ENCODE assay signal across 8 mouse cellular contexts in genomic region chr15:8108966-8109743, GRCm38 (mm10). TPM values are rescaled to one million over a fixed set of nuclear protein-coding genes. Genes with fewer than 3 reads are reported as not detected.
DNase-seq lines count a peak whose midpoint lies in the region; ATAC-seq lines count a peak whose summit lies in the region.

Nup155 (plus strand) TSS chr15:8109273.

- H3K4me3 ChIP-seq in hindbrain, embryonic 16.5 days (ENCODE audit: low read length) = peak within 1 kb of the TSS; percentile 85
- peak within 1 kb of the TSS; percentile 100 for H3K4me3 ChIP-seq in macrophage (ENCODE audit: inconsistent target)

- ATAC-seq in hindbrain, embryonic 16.5 days = peak; percentile 99

- peak within 1 kb of the TSS; percentile 89 for H3K4me2 ChIP-seq in hindbrain, embryonic 16.5 days (ENCODE audit: low read length)

- H3K4me1 ChIP-seq in hindbrain, embryonic 16.5 days (ENCODE audit: control insufficient read depth, insufficient read depth, low read depth, low read length) = peaks cover 20% of the 10 kb centered on the region

- no peaks in the 10 kb centered on the region for H3K27me3 ChIP-seq in hindbrain, embryonic 16.5 days (replicated peaks; ENCODE audit: control insufficient read depth, insufficient read depth, low read length)

- peaks cover 6% of the 10 kb centered on the region; the same call in 1 of the 2 replicates for H3K36me3 ChIP-seq in hindbrain, embryonic 16.5 days (ENCODE audit: control insufficient read depth, insufficient read depth, low read length)
- H3K36me3 ChIP-seq in macrophage (ENCODE audit: inconsistent target) = peaks cover 10% of the 10 kb centered on the region; the same call in 1 of the 2 replicates

- peaks cover 35% of the 10 kb centered on the region for H3K79me2 ChIP-seq in macrophage (ENCODE audit: inconsistent target)

- peak within 1 kb of the TSS; percentile 76 for H3K27ac ChIP-seq in hindbrain, embryonic 16.5 days (ENCODE audit: low read depth, low read length)
- peak within 1 kb of the TSS; percentile 64 for H3K27ac ChIP-seq in macrophage

- WGBS in hindbrain, embryonic 16.5 days = under 1% methylated on average over 51 of the region's 54 CpGs
- under 1% methylated on average over 50 of the region's 54 CpGs for WGBS in macrophage (ENCODE audit: missing documents)

- H3K9me3 ChIP-seq in hindbrain, embryonic 16.5 days (ENCODE audit: control insufficient read depth, low read length) = no peaks in the 10 kb centered on the region

- peak within 1 kb of the TSS; percentile 77 for H3K9ac ChIP-seq in hindbrain, embryonic 16.5 days (ENCODE audit: low read depth, low read length)

- peak; percentile 84 for DNase-seq in WW6 (ENCODE audit: low read depth, low spot score)
- peak; percentile 78 to 87 for DNase-seq in cerebellum, postnatal 4 days (ENCODE audit: low spot score in 2 of 2)
- DNase-seq in gastrocnemius, adult 18-20 months (ENCODE audit: low spot score) = peak; percentile 94
- DNase-seq in left cerebral cortex, adult 18-20 months (ENCODE audit: low spot score in 2 of 2) = peak; percentile 95
- DNase-seq in right cerebral cortex, adult 18-20 months = peak; percentile 95
- DNase-seq in urinary bladder, postnatal 10 days (ENCODE audit: low spot score) = peak; percentile 80

RNA-seq across cellular contexts. Expression of gene Nup155, which starts in this region (rescaled TPM):
- total RNA-seq in gastrocnemius, adult 18-20 months (2021) = 1 to 10 TPM; 7.0 to 8.7 TPM
- polyA plus RNA-seq in hindbrain, embryonic 16.5 days (2015; fragmentation: Nextera tagmentation; extraction: Ambion mirVana) = 7.4 and 9.7 TPM in 2 replicates
- total RNA-seq in left cerebral cortex, adult 18-20 months (2021) = 10 to 100 TPM; 16.9 to 18.4 TPM
- total RNA-seq in macrophage (2018; cell fraction: chromatin; rRNA removed) = 10 to 100 TPM; 16.4 to 82.0 (median 55.4) TPM
- total RNA-seq in macrophage (2018; cell fraction: cytosol; rRNA removed) = 10 to 100 TPM in 5 of 26 experiments, 1 to 10 TPM in 21; 4.7 to 13.1 (median 9.0) TPM
- total RNA-seq in macrophage (2018; cell fraction: nucleus; rRNA removed) = 10 to 100 TPM; 10.9 to 63.8 (median 26.0) TPM
- 7.4 to 17.0 TPM (median 9.2 TPM) in 3 replicates for polyA plus RNA-seq in macrophage (2018)

Comparison
In these comparisons a context has a peak if more than half of its experiments do, and no peak if none do; other contexts are left out.
1. Peak in every context shown above with its lines: DNase-seq, ATAC-seq, H3K4me3 ChIP-seq and H3K27ac ChIP-seq.